Comparison of ENCODE assay signal across 9 mouse cellular contexts in genomic region chr3:8718206-8718605, GRCm38 (mm10).
DNase-seq lines count a peak whose midpoint lies in the region; ATAC-seq lines count a peak whose summit lies in the region.
"Had no signal": no experiment of that assay in that cellular context is flagged by ENCODE, and none has a peak within 500 bp of the region (broad histone marks: within the 10 kb centered on the region; RNA-seq: fewer than 3 reads in every experiment).

No protein-coding gene starts in this region.

- H3K4me3 ChIP-seq in heart, embryonic 10.5 days, result peak overlapping the region; percentile 54
- H3K4me3 ChIP-seq in hindbrain, embryonic 12.5 days, result no peak overlapping the region

- no peak overlapping the region for H3K9ac ChIP-seq in hindbrain, embryonic 12.5 days

- intact Hi-C loops in heart, postnatal 14 days (cut with DNase I), result no loop called here

- no peaks in the 10 kb centered on the region for H3K36me3 ChIP-seq in heart, embryonic 10.5 days
- H3K36me3 ChIP-seq in hindbrain, embryonic 12.5 days, result no peaks in the 10 kb centered on the region

- H3K27ac ChIP-seq in heart, embryonic 10.5 days, result peak overlapping the region; percentile 89
- H3K27ac ChIP-seq in hindbrain, embryonic 12.5 days, result 0 out of 2 replicates have a peak overlapping the region, but pooled peaks have one; percentile 36
- H3K27ac ChIP-seq: macrophage had no signal

- peaks cover 49% of the 10 kb centered on the region for H3K4me1 ChIP-seq in heart, embryonic 10.5 days
- H3K4me1 ChIP-seq in hindbrain, embryonic 12.5 days, result peaks cover 37% of the 10 kb centered on the region

- no peak for DNase-seq in heart, embryonic 10.5 days (ENCODE audit: low spot score)
- DNase-seq in heart, postnatal 14 days, result no peak
- DNase-seq in natural killer cell, adult 2 months (ENCODE audit: low spot score in 2 of 2), result peak; percentile 3 to 8
- no peak for DNase-seq in urinary bladder, postnatal 25 days (ENCODE audit: low spot score)
- DNase-seq in B cell, adult 2 months, result no peak

- peak; percentile 87 for ATAC-seq in CD4-positive, CD25-positive, alpha-beta regulatory T cell, adult 4 months
- ATAC-seq in hindbrain, embryonic 12.5 days (ENCODE audit: low FRiP score), result no peak
- no peak for ATAC-seq in erythroid progenitor cell, adult 5-6 weeks (replicated peaks; ENCODE audit: low FRiP score, poor library complexity, severe bottlenecking)

- H3K9me3 ChIP-seq in heart, embryonic 10.5 days, result no peaks in the 10 kb centered on the region
- H3K9me3 ChIP-seq in hindbrain, embryonic 12.5 days (replicated peaks), result no peaks in the 10 kb centered on the region

- 11% methylated on average over 9 of the region's 9 CpGs for WGBS in heart, embryonic 10.5 days
- 9% methylated on average over 9 of the region's 9 CpGs for WGBS in hindbrain, embryonic 12.5 days

- peak overlapping the region; percentile 52 for H3K4me2 ChIP-seq in hindbrain, embryonic 12.5 days (replicated peaks)

- no peaks in the 10 kb centered on the region for H3K27me3 ChIP-seq in heart, embryonic 10.5 days (ENCODE audit: insufficient read depth, poor library complexity, severe bottlenecking)
- no peaks in the 10 kb centered on the region for H3K27me3 ChIP-seq in hindbrain, embryonic 12.5 days

Comparison
In these comparisons a context has a peak if more than half of its experiments do, and no peak if none do; other contexts are left out.
1. DNase-seq: peak in natural killer cell, adult 2 months (2 of 2); none in heart, embryonic 10.5 days (single experiment), heart, postnatal 14 days (0 of 2), urinary bladder, postnatal 25 days (single experiment) and B cell, adult 2 months (0 of 2).